24 mouse cellular contexts compared by ENCODE assay signal in genomic region chr17:87193482-87193881, GRCm38 (mm10).
DNase-seq lines count a peak whose midpoint lies in the region; ATAC-seq and TF ChIP-seq lines count a peak whose summit lies in the region.
"Had no signal": no experiment of that assay in that cellular context is flagged by ENCODE, and none has a peak within 500 bp of the region (broad histone marks: within the 10 kb centered on the region; RNA-seq: fewer than 3 reads in every experiment).

No protein-coding gene starts in this region.

- ATAC-seq in lung, embryonic 14.5 days (ENCODE audit: insufficient read depth), result 0 out of 2 replicates have a peak, but pooled peaks have one; percentile 44
- peak; percentile 64 for ATAC-seq in embryonic facial prominence, embryonic 14.5 days (ENCODE audit: low read depth)
- no peak for ATAC-seq in limb, embryonic 15.5 days (ENCODE audit: insufficient number of reproducible peaks, low FRiP score, low TSS enrichment, low read depth)
- ATAC-seq: forebrain, embryonic 14.5 days; midbrain, embryonic 13.5 days had no signal

- no peak overlapping the region for H3K4me2 ChIP-seq in lung, embryonic 14.5 days
- no peak overlapping the region for H3K4me2 ChIP-seq in embryonic facial prominence, embryonic 14.5 days (ENCODE audit: low read depth, low read length)
- no peak overlapping the region for H3K4me2 ChIP-seq in limb, embryonic 15.5 days
- H3K4me2 ChIP-seq: embryonic facial prominence, embryonic 12.5 days; heart, embryonic 15.5 days; hindbrain, embryonic 14.5 days; lung, embryonic 15.5 days; midbrain, embryonic 13.5 days; neural tube, embryonic 12.5 days had no signal

- H3K27me3 ChIP-seq in lung, embryonic 14.5 days (ENCODE audit: insufficient read depth, low read length), result no peaks in the 10 kb centered on the region
- no peaks in the 10 kb centered on the region for H3K27me3 ChIP-seq in embryonic facial prominence, embryonic 14.5 days (replicated peaks; ENCODE audit: control insufficient read depth, insufficient read depth, low read length)
- no peaks in the 10 kb centered on the region for H3K27me3 ChIP-seq in limb, embryonic 15.5 days
- H3K27me3 ChIP-seq: embryonic facial prominence, embryonic 12.5 days; heart, embryonic 15.5 days; lung, embryonic 15.5 days; midbrain, embryonic 13.5 days; neural tube, embryonic 12.5 days had no signal

- H3K4me3 ChIP-seq in lung, embryonic 14.5 days (ENCODE audit: low read depth, low read length), result no peak overlapping the region
- H3K4me3 ChIP-seq in embryonic facial prominence, embryonic 14.5 days (ENCODE audit: low read depth, low read length), result no peak overlapping the region
- no peak overlapping the region for H3K4me3 ChIP-seq in limb, embryonic 15.5 days
- H3K4me3 ChIP-seq: embryonic facial prominence, embryonic 12.5 days; heart, embryonic 15.5 days; lung, embryonic 15.5 days; midbrain, embryonic 13.5 days; neural tube, embryonic 12.5 days had no signal

- H3K36me3 ChIP-seq in lung, embryonic 14.5 days (ENCODE audit: insufficient read depth), result no peaks in the 10 kb centered on the region
- no peaks in the 10 kb centered on the region for H3K36me3 ChIP-seq in embryonic facial prominence, embryonic 14.5 days (ENCODE audit: control insufficient read depth, insufficient read depth, low read length)
- H3K36me3 ChIP-seq in limb, embryonic 15.5 days, result no peaks in the 10 kb centered on the region
- H3K36me3 ChIP-seq: embryonic facial prominence, embryonic 12.5 days; heart, embryonic 15.5 days; lung, embryonic 15.5 days; midbrain, embryonic 13.5 days; neural tube, embryonic 12.5 days had no signal

- WGBS in lung, embryonic 14.5 days, result 15% methylated on average over 7 of the region's 7 CpGs
- WGBS in embryonic facial prominence, embryonic 14.5 days, result 19% methylated on average over 7 of the region's 7 CpGs
- 12% methylated on average over 7 of the region's 7 CpGs for WGBS in limb, embryonic 15.5 days

- no peak for DNase-seq in lung, embryonic 14.5 days
- DNase-seq in lung, postnatal 10 days, result no peak
- DNase-seq in R1 (ENCODE audit: low read depth, low spot score), result peak; percentile 71
- DNase-seq in embryonic facial prominence, embryonic 14.5 days (ENCODE audit: low spot score), result peak; percentile 70
- no peak for DNase-seq in liver
- DNase-seq in spleen, postnatal 14 days (ENCODE audit: low spot score in 2 of 2), result no peak
- DNase-seq: adrenal gland, postnatal 25 days; cerebellum, adult 9-10 months; gastrocnemius, postnatal 14 days; heart, adult 18-20 months; heart, postnatal 36 days; kidney, adult 2 months; right cerebral cortex, postnatal 25 days; spleen, adult 18-20 months had no signal

- peaks cover 7% of the 10 kb centered on the region for H3K4me1 ChIP-seq in lung, embryonic 14.5 days (ENCODE audit: insufficient read depth)
- H3K4me1 ChIP-seq in embryonic facial prominence, embryonic 14.5 days (ENCODE audit: control insufficient read depth, insufficient read depth, low read length), result peaks cover 29% of the 10 kb centered on the region
- H3K4me1 ChIP-seq in limb, embryonic 15.5 days, result peaks cover 37% of the 10 kb centered on the region
- H3K4me1 ChIP-seq: midbrain, embryonic 13.5 days had no signal

- H3K9me3 ChIP-seq in lung, embryonic 14.5 days (ENCODE audit: low read depth, low read length), result 0 out of 2 replicates have a peak, but pooled peaks cover 4% of the 10 kb centered on the region
- H3K9me3 ChIP-seq in embryonic facial prominence, embryonic 14.5 days (ENCODE audit: control insufficient read depth, low read length), result peaks cover 10% of the 10 kb centered on the region
- peaks cover 3% of the 10 kb centered on the region; the same call in 1 of the 2 replicates for H3K9me3 ChIP-seq in limb, embryonic 15.5 days
- H3K9me3 ChIP-seq: embryonic facial prominence, embryonic 12.5 days; heart, embryonic 15.5 days; lung, embryonic 15.5 days; midbrain, embryonic 13.5 days; neural tube, embryonic 12.5 days had no signal

- H3K9ac ChIP-seq in lung, embryonic 14.5 days, result no peak overlapping the region
- no peak overlapping the region for H3K9ac ChIP-seq in embryonic facial prominence, embryonic 14.5 days (ENCODE audit: low read depth, low read length)
- H3K9ac ChIP-seq in limb, embryonic 15.5 days, result no peak overlapping the region
- H3K9ac ChIP-seq: embryonic facial prominence, embryonic 12.5 days; heart, embryonic 15.5 days; hindbrain, embryonic 14.5 days; liver, embryonic 14.5 days; lung, embryonic 15.5 days; midbrain, embryonic 13.5 days; neural tube, embryonic 12.5 days had no signal

- TF ChIP-seq CTCF in lung, embryonic 14.5 days (IDR thresholded peaks at IDR 0.05; ENCODE audit: low read depth), result no peak

- no peak overlapping the region for H3K27ac ChIP-seq in lung, embryonic 14.5 days (ENCODE audit: low read depth)
- 0 out of 2 replicates have a peak overlapping the region, but pooled peaks have one; percentile 36 for H3K27ac ChIP-seq in embryonic facial prominence, embryonic 14.5 days (replicated peaks; ENCODE audit: low read depth, low read length)
- peak overlapping the region; percentile 54 for H3K27ac ChIP-seq in limb, embryonic 15.5 days
- H3K27ac ChIP-seq: embryonic facial prominence, embryonic 12.5 days; heart, embryonic 15.5 days; hindbrain, embryonic 14.5 days; kidney, postnatal 0 days; liver, embryonic 14.5 days; lung, embryonic 15.5 days; midbrain, embryonic 13.5 days; neural tube, embryonic 12.5 days had no signal

Comparison
In these comparisons a context has a peak if more than half of its experiments do, and no peak if none do; other contexts are left out.
1. DNase-seq: peak in R1 (single experiment) and embryonic facial prominence, embryonic 14.5 days (single experiment); none in lung, embryonic 14.5 days (single experiment), lung, postnatal 10 days (single experiment), liver (single experiment) and spleen, postnatal 14 days (0 of 2).